Mouse (Mus musculus): ENCODE data around the gene Myh14. TPM values are rescaled to one million over a fixed set of nuclear protein-coding genes. Genes with fewer than 3 reads are reported as not detected.

Myh14 gene
- polyA plus RNA-seq, 1 experiment from 2014 or later = 70.3 TPM

DNA sequence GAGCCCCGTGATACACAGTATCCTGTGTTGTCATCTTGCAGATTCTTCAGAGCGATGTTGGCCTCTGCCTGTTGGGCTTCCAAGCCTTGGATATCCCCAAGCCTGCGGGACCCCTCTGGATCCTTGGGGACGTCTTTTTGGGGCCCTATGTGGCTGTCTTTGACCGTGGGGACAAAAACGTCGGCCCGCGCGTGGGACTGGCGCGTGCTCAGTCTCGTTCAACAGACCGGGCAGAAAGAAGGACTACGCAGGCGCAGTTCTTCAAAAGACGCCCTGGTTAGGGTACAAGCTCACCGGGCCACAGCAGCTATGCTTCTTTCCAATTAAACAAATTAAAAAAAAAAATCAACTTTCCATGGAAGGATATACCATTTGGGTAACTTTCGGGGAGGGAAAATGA lies 84.1 kb downstream of the Myh14 start:
- peaks cover 53% of the 10 kb centered on the region for H3K27me3 ChIP-seq (replicated peaks; ENCODE audit: control insufficient read depth, insufficient read depth, low read length)
- H3K36me3 ChIP-seq (ENCODE audit: control insufficient read depth, insufficient read depth, low read length) = no peaks in the 10 kb centered on the region
- no peak for ATAC-seq
- 12% methylated on average over 19 of the region's 19 CpGs for WGBS
- H3K9me3 ChIP-seq (ENCODE audit: control insufficient read depth, low read length) = no peaks in the 10 kb centered on the region
- H3K9ac ChIP-seq (ENCODE audit: low read depth, low read length) = peak overlapping the region; percentile 1; the same call in 1 of the 2 replicates
- peak overlapping the region; percentile 26 for H3K4me2 ChIP-seq (ENCODE audit: low read depth, low read length)
- no peak overlapping the region for H3K27ac ChIP-seq (ENCODE audit: low read length)
- H3K4me1 ChIP-seq (ENCODE audit: control insufficient read depth, insufficient read depth, low read length) = peaks cover 12% of the 10 kb centered on the region
- H3K4me3 ChIP-seq (ENCODE audit: low read length) = peak overlapping the region; percentile 25

DNA sequence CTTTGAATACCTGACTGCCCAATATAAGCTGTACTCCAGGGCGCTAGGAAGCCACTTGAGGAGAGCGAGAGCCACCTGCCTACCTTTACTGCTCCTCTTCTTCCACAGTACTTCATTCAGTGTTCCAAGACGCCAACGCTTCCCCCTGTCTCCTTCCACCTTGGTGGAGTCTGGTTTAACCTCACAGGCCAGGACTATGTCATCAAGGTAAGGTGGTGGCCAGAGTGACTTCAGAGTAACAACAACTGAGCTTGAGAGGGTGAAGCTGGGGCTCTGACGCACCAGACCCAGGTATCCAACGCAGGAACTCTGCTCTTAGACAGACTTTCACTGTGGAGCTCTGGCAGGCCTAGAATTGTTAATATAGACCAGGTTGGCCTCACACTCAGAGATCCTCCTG lies 85.0 kb downstream of the Myh14 start:
- H3K27me3 ChIP-seq (replicated peaks; ENCODE audit: control insufficient read depth, insufficient read depth, low read length) = peaks cover 48% of the 10 kb centered on the region
- no peak for ATAC-seq

DNA sequence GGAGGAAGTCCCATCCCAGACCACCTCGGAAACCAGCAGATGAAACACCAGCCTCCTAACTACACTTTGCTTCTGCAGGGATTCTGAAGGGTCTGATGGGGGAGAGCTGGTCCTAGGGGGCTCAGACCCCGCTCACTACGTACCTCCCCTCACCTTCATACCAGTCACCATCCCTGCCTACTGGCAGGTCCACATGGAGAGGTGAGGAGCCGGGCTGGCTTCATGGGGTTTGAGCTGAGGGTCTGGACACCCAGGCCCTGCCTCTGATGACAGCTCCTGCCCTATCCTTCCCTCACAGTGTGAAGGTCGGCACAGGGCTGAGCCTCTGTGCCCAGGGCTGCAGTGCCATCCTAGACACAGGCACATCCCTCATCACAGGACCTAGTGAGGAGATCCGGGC lies 85.7 kb downstream of the Myh14 start:
- H3K9me3 ChIP-seq (ENCODE audit: control insufficient read depth, low read length) = no peaks in the 10 kb centered on the region
- H3K4me2 ChIP-seq (ENCODE audit: low read depth, low read length) = no peak overlapping the region
- H3K4me3 ChIP-seq (ENCODE audit: low read length) = no peak overlapping the region
- no peak for ATAC-seq
- H3K9ac ChIP-seq (ENCODE audit: low read depth, low read length) = no peak overlapping the region
- no peaks in the 10 kb centered on the region for H3K36me3 ChIP-seq (ENCODE audit: control insufficient read depth, insufficient read depth, low read length)
- peaks cover 48% of the 10 kb centered on the region for H3K27me3 ChIP-seq (replicated peaks; ENCODE audit: control insufficient read depth, insufficient read depth, low read length)
- peaks cover 7% of the 10 kb centered on the region; the same call in 1 of the 2 replicates for H3K4me1 ChIP-seq (ENCODE audit: control insufficient read depth, insufficient read depth, low read length)
- WGBS = 88% methylated on average over 6 of the region's 6 CpGs
- H3K27ac ChIP-seq (ENCODE audit: low read length) = no peak overlapping the region

More for the DNA sequence above, 85.0 kb downstream of the Myh14 start:
- WGBS = 90% methylated on average over 6 of the region's 6 CpGs
- Histone ChIP-seq H3K9me3 (ENCODE audit: control insufficient read depth, low read length) (no peaks in the 10 kb centered on the region), H3K4me2 (ENCODE audit: low read depth, low read length) (no peak overlapping the region), H3K4me3 (ENCODE audit: low read length) (no peak overlapping the region), H3K27ac (ENCODE audit: low read length) (no peak overlapping the region), H3K4me1 (ENCODE audit: control insufficient read depth, insufficient read depth, low read length) (peaks cover 7% of the 10 kb centered on the region; the same call in 1 of the 2 replicates), H3K9ac (ENCODE audit: low read depth, low read length) (no peak overlapping the region), H3K36me3 (ENCODE audit: control insufficient read depth, insufficient read depth, low read length) (no peaks in the 10 kb centered on the region)

DNA sequence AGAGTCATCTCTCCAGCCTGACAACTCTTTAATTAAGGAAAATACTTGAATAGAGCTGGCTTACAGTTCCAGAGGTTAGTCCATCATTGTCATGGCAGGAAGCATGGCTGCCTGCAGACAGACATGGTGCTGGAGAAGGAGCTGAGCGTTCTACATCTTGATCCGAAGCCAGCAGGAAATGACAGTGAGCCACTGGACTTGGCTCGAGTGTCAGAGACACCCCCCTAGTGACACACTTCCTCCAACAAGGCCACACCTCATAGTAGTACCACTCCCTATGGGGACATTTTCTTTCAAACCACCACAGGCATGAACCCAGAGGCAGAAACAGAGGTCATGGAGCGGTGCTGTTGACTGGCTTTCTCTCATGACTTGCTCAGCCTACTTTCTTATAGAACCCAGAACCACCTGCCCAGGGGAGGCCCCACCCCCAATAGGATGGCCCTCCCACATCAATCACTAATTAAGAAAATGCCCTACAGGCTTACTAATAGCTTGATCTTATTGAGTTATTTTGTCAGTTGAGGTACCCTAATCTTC lies 86.3 kb downstream of the Myh14 start:
- ATAC-seq = no peak
- Histone ChIP-seq H3K27me3 (replicated peaks; ENCODE audit: control insufficient read depth, insufficient read depth, low read length) (peaks cover 43% of the 10 kb centered on the region), H3K4me3 (ENCODE audit: low read length) (no peak overlapping the region)

DNA sequence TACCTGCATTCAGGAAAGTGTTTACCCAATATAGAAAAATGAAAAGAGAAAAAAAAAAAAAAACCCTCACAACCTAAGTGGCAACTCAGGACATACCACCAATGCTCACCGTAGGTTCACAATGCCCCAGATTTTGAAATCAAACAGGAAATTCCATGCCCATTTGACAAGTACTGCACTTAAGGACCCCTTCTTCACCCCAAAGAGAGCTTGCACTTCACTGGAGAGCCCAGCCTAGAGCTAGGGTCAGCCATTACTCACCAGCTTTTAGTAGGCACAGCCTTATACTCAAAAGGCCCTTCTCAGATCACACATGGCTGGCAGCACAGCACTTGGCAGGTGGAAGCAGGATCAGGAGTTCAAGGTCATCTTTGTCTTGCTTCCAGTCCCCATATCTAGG lies 87.5 kb downstream of the Myh14 start:
- Histone ChIP-seq H3K9ac (ENCODE audit: low read depth, low read length) (no peak overlapping the region), H3K36me3 (ENCODE audit: control insufficient read depth, insufficient read depth, low read length) (no peaks in the 10 kb centered on the region), H3K27ac (ENCODE audit: low read length) (no peak overlapping the region), H3K27me3 (replicated peaks; ENCODE audit: control insufficient read depth, insufficient read depth, low read length) (peaks cover 33% of the 10 kb centered on the region), H3K4me1 (ENCODE audit: control insufficient read depth, insufficient read depth, low read length) (0 out of 2 replicates have a peak, but pooled peaks cover 3% of the 10 kb centered on the region), H3K4me2 (ENCODE audit: low read depth, low read length) (no peak overlapping the region), H3K4me3 (ENCODE audit: low read length) (no peak overlapping the region), H3K9me3 (ENCODE audit: control insufficient read depth, low read length) (peaks cover 4% of the 10 kb centered on the region)
- no peak for ATAC-seq
- 93% methylated on average over 1 of the region's 1 CpGs for WGBS

More for the DNA sequence above, 86.3 kb downstream of the Myh14 start:
- H3K4me2 ChIP-seq (ENCODE audit: low read depth, low read length) = no peak overlapping the region
- no peak overlapping the region for H3K27ac ChIP-seq (ENCODE audit: low read length)
- no peak overlapping the region for H3K9ac ChIP-seq (ENCODE audit: low read depth, low read length)
- WGBS = 77% methylated on average over 4 of the region's 4 CpGs
- H3K9me3 ChIP-seq (ENCODE audit: control insufficient read depth, low read length) = no peaks in the 10 kb centered on the region
- no peaks in the 10 kb centered on the region for H3K36me3 ChIP-seq (ENCODE audit: control insufficient read depth, insufficient read depth, low read length)
- peaks cover 7% of the 10 kb centered on the region; the same call in 1 of the 2 replicates for H3K4me1 ChIP-seq (ENCODE audit: control insufficient read depth, insufficient read depth, low read length)

DNA sequence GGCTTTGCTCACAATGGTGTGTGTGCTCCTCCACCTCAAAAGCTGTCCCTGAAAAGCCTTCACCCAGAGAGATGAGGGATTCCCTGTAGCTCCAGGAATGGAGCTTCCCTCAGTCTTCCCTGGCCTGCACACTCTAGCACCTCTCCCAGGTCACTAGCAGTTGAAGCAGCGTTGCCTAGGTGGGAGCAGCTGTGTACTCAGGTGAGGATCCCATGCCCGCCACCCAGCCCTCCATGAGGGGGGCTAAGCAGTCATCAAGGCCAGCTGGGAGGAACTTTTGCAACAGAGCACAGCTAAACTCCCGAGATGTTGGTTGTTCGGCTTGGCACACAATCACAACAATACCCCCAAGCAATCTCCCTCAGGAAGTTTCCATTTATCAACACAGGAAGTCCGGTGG lies 87.9 kb downstream of the Myh14 start:
- 0 out of 2 replicates have a peak, but pooled peaks cover 3% of the 10 kb centered on the region for H3K4me1 ChIP-seq (ENCODE audit: control insufficient read depth, insufficient read depth, low read length)
- no peak overlapping the region for H3K4me3 ChIP-seq (ENCODE audit: low read length)
- peaks cover 5% of the 10 kb centered on the region for H3K9me3 ChIP-seq (ENCODE audit: control insufficient read depth, low read length)
- peaks cover 30% of the 10 kb centered on the region for H3K27me3 ChIP-seq (replicated peaks; ENCODE audit: control insufficient read depth, insufficient read depth, low read length)
- H3K27ac ChIP-seq (ENCODE audit: low read length) = no peak overlapping the region
- no peak for ATAC-seq
- 71% methylated on average over 5 of the region's 5 CpGs for WGBS
- no peak overlapping the region for H3K4me2 ChIP-seq (ENCODE audit: low read depth, low read length)
- H3K9ac ChIP-seq (ENCODE audit: low read depth, low read length) = no peak overlapping the region
- no peaks in the 10 kb centered on the region for H3K36me3 ChIP-seq (ENCODE audit: control insufficient read depth, insufficient read depth, low read length)

DNA sequence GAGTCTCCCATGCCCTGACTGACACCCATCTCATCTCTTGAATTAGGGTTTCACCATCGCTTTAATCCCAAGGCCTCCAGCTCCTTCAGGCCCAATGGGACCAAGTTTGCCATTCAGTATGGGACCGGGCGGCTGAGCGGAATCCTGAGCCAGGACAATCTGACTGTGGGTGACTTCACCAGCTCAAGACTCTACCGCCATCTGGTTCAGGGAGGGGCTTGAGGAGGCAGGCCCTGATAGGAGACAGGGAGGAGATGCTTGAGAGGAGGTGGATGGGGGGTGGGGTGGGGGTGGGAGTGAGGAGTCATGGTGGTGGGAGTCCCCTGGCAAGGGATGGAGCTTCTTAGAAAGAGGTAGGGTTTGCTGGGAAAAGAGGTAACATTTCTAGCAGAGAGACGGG lies 89.0 kb downstream of the Myh14 start:
- H3K9me3 ChIP-seq (ENCODE audit: control insufficient read depth, low read length) = peaks cover 5% of the 10 kb centered on the region
- 71% methylated on average over 6 of the region's 6 CpGs for WGBS
- H3K4me1 ChIP-seq (ENCODE audit: control insufficient read depth, insufficient read depth, low read length) = no peaks in the 10 kb centered on the region
- H3K27me3 ChIP-seq (replicated peaks; ENCODE audit: control insufficient read depth, insufficient read depth, low read length) = peaks cover 20% of the 10 kb centered on the region
- no peak overlapping the region for H3K4me3 ChIP-seq (ENCODE audit: low read length)
- H3K9ac ChIP-seq (ENCODE audit: low read depth, low read length) = no peak overlapping the region
- no peak overlapping the region for H3K4me2 ChIP-seq (ENCODE audit: low read depth, low read length)
- no peak for ATAC-seq
- H3K36me3 ChIP-seq (ENCODE audit: control insufficient read depth, insufficient read depth, low read length) = no peaks in the 10 kb centered on the region
- no peak overlapping the region for H3K27ac ChIP-seq (ENCODE audit: low read length)

DNA sequence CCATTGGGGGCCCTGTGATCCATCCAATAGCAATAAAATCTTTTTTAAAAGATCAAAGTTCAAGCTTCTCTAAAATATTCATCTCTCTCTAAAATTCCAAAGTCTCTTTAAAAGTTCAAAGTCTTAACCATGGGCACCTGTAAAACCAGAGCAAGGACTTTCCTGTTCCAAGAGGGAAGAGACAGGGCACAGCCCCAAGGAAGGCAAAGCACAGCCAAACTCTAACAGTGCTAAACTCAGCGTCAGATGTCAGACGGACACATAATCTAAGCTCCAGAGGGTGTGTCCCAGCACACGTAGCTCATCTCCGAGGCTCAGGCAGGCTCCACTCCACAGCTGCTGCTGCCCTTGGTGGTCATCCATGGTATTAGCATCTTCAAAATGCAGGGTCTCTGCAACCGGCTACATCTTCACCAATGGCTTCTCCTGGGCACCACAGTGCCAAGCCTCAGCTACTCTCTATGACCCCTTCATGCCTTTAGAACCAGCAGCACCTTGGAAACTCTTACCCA lies 94.3 kb downstream of the Myh14 start:
- Histone ChIP-seq H3K27ac (ENCODE audit: low read length) (no peak overlapping the region), H3K4me1 (ENCODE audit: control insufficient read depth, insufficient read depth, low read length) (no peaks in the 10 kb centered on the region), H3K27me3 (replicated peaks; ENCODE audit: control insufficient read depth, insufficient read depth, low read length) (no peaks in the 10 kb centered on the region; the same call in 1 of the 2 replicates), H3K4me2 (ENCODE audit: low read depth, low read length) (no peak overlapping the region), H3K9ac (ENCODE audit: low read depth, low read length) (no peak overlapping the region), H3K36me3 (ENCODE audit: control insufficient read depth, insufficient read depth, low read length) (no peaks in the 10 kb centered on the region), H3K4me3 (ENCODE audit: low read length) (no peak overlapping the region), H3K9me3 (ENCODE audit: control insufficient read depth, low read length) (peaks cover 5% of the 10 kb centered on the region)
- 41% methylated on average over 5 of the region's 5 CpGs for WGBS
- ATAC-seq = no peak

DNA sequence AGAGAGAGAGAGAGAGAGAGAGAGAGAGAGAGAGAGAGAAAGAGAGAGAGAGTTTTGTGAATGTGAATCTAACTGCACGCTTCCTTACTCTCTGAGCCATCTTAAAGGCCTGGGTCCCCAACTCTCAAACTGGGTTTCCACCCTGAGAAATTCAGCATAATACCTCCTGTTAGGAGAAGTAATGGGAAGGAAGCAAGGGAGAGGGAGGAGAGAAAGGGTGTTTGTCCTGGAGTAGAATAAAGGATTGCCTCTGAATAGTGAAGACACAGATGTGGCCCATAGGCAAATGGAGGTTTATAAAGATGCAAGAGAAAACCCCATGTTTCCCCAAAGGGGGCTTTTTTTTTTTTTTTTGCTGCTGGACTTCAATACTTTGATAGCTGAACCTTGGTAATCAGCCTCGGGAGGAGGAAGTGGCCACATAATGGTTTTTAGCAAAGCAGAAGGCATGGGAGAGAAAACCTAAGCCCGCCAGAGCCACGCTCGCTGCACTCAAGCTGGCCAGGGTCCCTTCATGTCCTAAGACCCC lies 97.6 kb downstream of the Myh14 start:
- Histone ChIP-seq H3K4me3 (ENCODE audit: low read length) (no peak overlapping the region), H3K4me1 (ENCODE audit: control insufficient read depth, insufficient read depth, low read length) (no peaks in the 10 kb centered on the region), H3K27ac (ENCODE audit: low read length) (no peak overlapping the region), H3K9me3 (ENCODE audit: control insufficient read depth, low read length) (no peaks in the 10 kb centered on the region), H3K27me3 (replicated peaks; ENCODE audit: control insufficient read depth, insufficient read depth, low read length) (no peaks in the 10 kb centered on the region), H3K4me2 (ENCODE audit: low read depth, low read length) (no peak overlapping the region), H3K36me3 (ENCODE audit: control insufficient read depth, insufficient read depth, low read length) (no peaks in the 10 kb centered on the region), H3K9ac (ENCODE audit: low read depth, low read length) (no peak overlapping the region)
- no peak for ATAC-seq
- 77% methylated on average over 5 of the region's 5 CpGs for WGBS

All from intestine, embryonic 16.5 days (tissue).